Mouse (Mus musculus): ENCODE measurements around the gene Zbtb17. TPM values are rescaled to one million over a fixed set of nuclear protein-coding genes. Genes with fewer than 3 reads are reported as not detected.

Zbtb17 gene
- polyA plus RNA-seq, 1 experiment from 2014 or later, result 48.7 TPM

GRCm38 (mm10) chr4:141465512-141466288 lies 21.2 kb downstream of the Zbtb17 start:
- no peak overlapping the region for H3K4me3 ChIP-seq
- no peaks in the 10 kb centered on the region for H3K4me1 ChIP-seq
- H3K36me3 ChIP-seq, result peaks cover 93% of the 10 kb centered on the region
- H3K27me3 ChIP-seq, result no peaks in the 10 kb centered on the region
- no peak overlapping the region for H3K9ac ChIP-seq
- H3K4me2 ChIP-seq (replicated peaks), result no peak overlapping the region
- 95% methylated on average over 34 of the region's 34 CpGs for WGBS
- ATAC-seq (ENCODE audit: low FRiP score, low read depth), result no peak
- no peak overlapping the region for H3K27ac ChIP-seq
- no peaks in the 10 kb centered on the region for H3K9me3 ChIP-seq

- WGBS, result 88% methylated on average over 16 of the region's 16 CpGs
These were observed 21.9 kb downstream of the Zbtb17 start for GRCm38 (mm10) chr4:141466289-141466795.

DNA sequence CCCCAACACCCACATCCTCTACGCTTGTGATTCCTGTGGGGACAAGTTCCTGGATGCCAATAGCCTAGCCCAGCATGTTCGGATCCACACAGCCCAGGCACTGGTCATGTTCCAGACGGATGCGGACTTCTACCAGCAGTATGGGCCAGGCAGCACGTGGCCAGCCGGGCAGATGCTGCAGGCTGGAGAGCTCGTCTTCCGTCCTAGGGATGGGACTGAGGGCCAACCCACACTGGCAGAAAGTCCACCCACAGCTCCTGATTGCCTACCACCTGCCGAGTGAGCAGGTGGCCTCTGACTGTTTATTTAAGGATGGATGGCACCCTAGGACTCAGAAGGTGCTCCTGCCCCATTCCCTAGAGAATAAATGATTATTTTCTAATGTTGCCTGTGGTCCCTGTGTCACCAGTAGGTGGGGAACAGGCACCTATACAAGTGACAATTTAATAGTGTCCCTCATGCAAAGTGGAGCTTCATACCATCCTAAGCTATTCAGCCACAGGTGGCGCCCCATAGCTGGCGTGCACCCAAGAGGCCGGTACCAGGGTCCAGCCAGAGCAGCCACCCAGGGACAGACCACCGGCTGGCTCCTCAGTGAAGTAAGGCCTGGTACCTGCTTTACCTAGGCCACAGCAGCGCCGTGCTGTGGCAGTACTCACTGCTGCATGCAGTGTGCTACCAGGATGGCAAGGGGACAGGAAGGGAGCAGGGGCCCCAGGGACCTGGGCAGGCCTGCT lies 22.6 kb downstream of the Zbtb17 start:
- Histone ChIP-seq H3K4me2 (replicated peaks) (no peak overlapping the region), H3K4me1 (no peaks in the 10 kb centered on the region), H3K36me3 (peaks cover 98% of the 10 kb centered on the region), H3K4me3 (no peak overlapping the region), H3K9me3 (no peaks in the 10 kb centered on the region), H3K27me3 (no peaks in the 10 kb centered on the region), H3K9ac (0 out of 2 replicates have a peak overlapping the region, but pooled peaks have one; percentile 25), H3K27ac (no peak overlapping the region)
- no peak for ATAC-seq (ENCODE audit: low FRiP score, low read depth)
- 87% methylated on average over 15 of the region's 15 CpGs for WGBS

More at GRCm38 (mm10) chr4:141466289-141466795, 21.9 kb downstream of the Zbtb17 start:
- no peak for ATAC-seq (ENCODE audit: low FRiP score, low read depth)
- Histone ChIP-seq H3K9me3 (no peaks in the 10 kb centered on the region), H3K27ac (no peak overlapping the region), H3K27me3 (no peaks in the 10 kb centered on the region), H3K36me3 (peaks cover 96% of the 10 kb centered on the region), H3K4me1 (no peaks in the 10 kb centered on the region), H3K9ac (no peak overlapping the region), H3K4me2 (replicated peaks) (no peak overlapping the region), H3K4me3 (no peak overlapping the region)

DNA sequence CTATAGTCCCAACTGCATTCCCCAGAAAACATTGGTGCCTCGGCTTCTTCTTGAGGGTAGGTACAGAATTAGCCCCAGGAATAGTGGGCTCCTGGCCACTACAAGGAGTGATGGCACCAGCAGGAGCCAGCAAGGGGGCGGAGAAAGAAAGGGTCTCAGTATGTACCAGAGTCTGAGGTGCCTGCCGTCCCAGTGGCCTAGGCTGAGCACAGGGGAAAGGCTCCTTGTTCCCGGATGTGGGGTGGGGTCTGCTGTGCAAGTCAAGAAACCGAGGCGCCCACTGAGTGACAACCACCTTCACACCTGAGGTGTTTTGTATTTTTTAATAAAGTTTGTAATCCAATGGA lies 23.1 kb downstream of the Zbtb17 start:
- no peak overlapping the region for H3K27ac ChIP-seq
- no peak overlapping the region for H3K4me2 ChIP-seq (replicated peaks)
- no peaks in the 10 kb centered on the region for H3K27me3 ChIP-seq
- WGBS, result 85% methylated on average over 6 of the region's 6 CpGs
- no peaks in the 10 kb centered on the region for H3K4me1 ChIP-seq
- H3K9me3 ChIP-seq, result no peaks in the 10 kb centered on the region
- H3K9ac ChIP-seq, result 0 out of 2 replicates have a peak overlapping the region, but pooled peaks have one; percentile 25
- no peak for ATAC-seq (ENCODE audit: low FRiP score, low read depth)
- no peak overlapping the region for H3K4me3 ChIP-seq
- peaks cover 98% of the 10 kb centered on the region for H3K36me3 ChIP-seq

- no peaks in the 10 kb centered on the region for H3K4me1 ChIP-seq
- WGBS, result 64% methylated on average over 10 of the region's 10 CpGs
- H3K4me2 ChIP-seq (replicated peaks), result no peak overlapping the region
- H3K9ac ChIP-seq, result no peak overlapping the region
- H3K4me3 ChIP-seq, result no peak overlapping the region
- ATAC-seq (ENCODE audit: low FRiP score, low read depth), result no peak
- H3K27ac ChIP-seq, result no peak overlapping the region
- H3K36me3 ChIP-seq, result peaks cover 98% of the 10 kb centered on the region
- no peaks in the 10 kb centered on the region for H3K9me3 ChIP-seq
- no peaks in the 10 kb centered on the region for H3K27me3 ChIP-seq
These were observed 24.1 kb downstream of the Zbtb17 start for GRCm38 (mm10) chr4:141468576-141468975.

DNA sequence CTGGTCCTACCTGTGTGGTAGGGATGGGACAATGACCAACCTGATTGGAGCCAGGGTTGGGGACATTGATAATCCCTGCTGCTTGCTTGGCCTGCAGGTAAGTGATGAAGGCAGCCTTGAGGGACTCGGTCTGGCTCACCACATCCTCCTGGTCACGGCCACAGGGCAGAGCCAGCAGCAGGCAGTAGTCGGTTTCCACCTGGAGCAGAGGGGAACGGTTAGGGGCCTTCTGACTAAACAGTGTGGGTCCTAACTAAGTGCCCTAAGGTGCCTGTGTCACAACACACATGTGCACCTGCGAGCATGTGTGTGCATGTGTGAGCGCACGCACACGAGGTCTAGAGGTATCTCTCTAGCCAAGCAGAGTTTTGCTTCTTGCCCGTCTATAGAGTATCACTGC lies 24.9 kb downstream of the Zbtb17 start:
- Histone ChIP-seq H3K4me2 (replicated peaks) (no peak overlapping the region), H3K27ac (no peak overlapping the region; the same call in 1 of the 2 replicates), H3K9ac (no peak overlapping the region), H3K27me3 (no peaks in the 10 kb centered on the region), H3K36me3 (peaks cover 98% of the 10 kb centered on the region), H3K9me3 (no peaks in the 10 kb centered on the region), H3K4me1 (no peaks in the 10 kb centered on the region), H3K4me3 (no peak overlapping the region)
- WGBS, result 91% methylated on average over 9 of the region's 9 CpGs
- no peak for ATAC-seq (ENCODE audit: low FRiP score, low read depth)

- Histone ChIP-seq H3K9me3 (no peaks in the 10 kb centered on the region), H3K27ac (no peak overlapping the region), H3K9ac (no peak overlapping the region), H3K4me1 (no peaks in the 10 kb centered on the region), H3K4me2 (replicated peaks) (no peak overlapping the region), H3K36me3 (peaks cover 98% of the 10 kb centered on the region), H3K4me3 (no peak overlapping the region), H3K27me3 (no peaks in the 10 kb centered on the region)
- ATAC-seq (ENCODE audit: low FRiP score, low read depth), result no peak
- 97% methylated on average over 16 of the region's 16 CpGs for WGBS
These were observed 27.0 kb downstream of the Zbtb17 start for GRCm38 (mm10) chr4:141471491-141471890.

GRCm38 (mm10) chr4:141472641-141473321 lies 28.3 kb downstream of the Zbtb17 start:
- no peak overlapping the region for H3K27ac ChIP-seq
- peaks cover 98% of the 10 kb centered on the region for H3K36me3 ChIP-seq
- H3K27me3 ChIP-seq, result no peaks in the 10 kb centered on the region
- no peak overlapping the region for H3K4me2 ChIP-seq (replicated peaks)
- ATAC-seq (ENCODE audit: low FRiP score, low read depth), result no peak
- no peak overlapping the region for H3K4me3 ChIP-seq
- H3K4me1 ChIP-seq, result no peaks in the 10 kb centered on the region
- no peak overlapping the region for H3K9ac ChIP-seq
- WGBS, result 86% methylated on average over 32 of the region's 32 CpGs
- H3K9me3 ChIP-seq, result no peaks in the 10 kb centered on the region

- Histone ChIP-seq H3K9ac (no peak overlapping the region), H3K4me3 (no peak overlapping the region), H3K9me3 (no peaks in the 10 kb centered on the region), H3K4me1 (no peaks in the 10 kb centered on the region), H3K27ac (no peak overlapping the region), H3K4me2 (replicated peaks) (no peak overlapping the region), H3K36me3 (peaks cover 100% of the 10 kb centered on the region), H3K27me3 (no peaks in the 10 kb centered on the region)
- WGBS, result 87% methylated on average over 19 of the region's 19 CpGs
- ATAC-seq (ENCODE audit: low FRiP score, low read depth), result no peak
These were observed 30.0 kb downstream of the Zbtb17 start for GRCm38 (mm10) chr4:141474431-141474830.

DNA sequence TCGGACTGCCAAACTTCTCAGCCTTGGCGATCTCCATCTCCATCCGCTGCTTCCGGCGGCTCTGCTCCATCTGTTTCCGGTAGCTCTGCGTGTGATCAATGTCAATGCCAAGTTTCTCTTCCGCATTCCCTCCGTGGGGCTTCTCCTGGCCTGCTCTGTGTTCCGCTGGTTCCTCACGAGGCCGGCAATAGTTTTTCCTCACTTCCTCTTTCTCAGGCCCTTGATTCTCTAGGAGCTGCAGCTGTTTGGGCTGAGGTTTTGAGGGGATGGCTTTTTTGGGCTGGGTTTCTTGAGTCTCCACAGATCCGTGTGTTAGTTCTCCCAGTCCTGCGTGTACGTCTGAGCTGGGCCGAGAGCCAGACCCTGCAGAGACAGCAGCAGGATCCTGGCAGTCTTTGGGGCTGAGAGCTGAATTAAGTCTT lies 33.2 kb downstream of the Zbtb17 start:
- peak overlapping the region; percentile 28; the same call in 1 of the 2 replicates for H3K27ac ChIP-seq
- H3K9ac ChIP-seq, result no peak overlapping the region
- 90% methylated on average over 16 of the region's 16 CpGs for WGBS
- H3K4me3 ChIP-seq, result no peak overlapping the region
- H3K27me3 ChIP-seq, result no peaks in the 10 kb centered on the region
- H3K9me3 ChIP-seq, result no peaks in the 10 kb centered on the region
- no peak overlapping the region for H3K4me2 ChIP-seq (replicated peaks)
- no peaks in the 10 kb centered on the region for H3K4me1 ChIP-seq
- ATAC-seq (ENCODE audit: low FRiP score, low read depth), result peak; percentile 57; the same call in 1 of the 2 replicates
- peaks cover 98% of the 10 kb centered on the region for H3K36me3 ChIP-seq

GRCm38 (mm10) chr4:141478225-141478624 lies 33.8 kb downstream of the Zbtb17 start:
- Histone ChIP-seq H3K27me3 (no peaks in the 10 kb centered on the region), H3K4me2 (replicated peaks) (no peak overlapping the region), H3K9me3 (no peaks in the 10 kb centered on the region), H3K4me1 (no peaks in the 10 kb centered on the region), H3K9ac (no peak overlapping the region), H3K4me3 (no peak overlapping the region), H3K36me3 (peaks cover 98% of the 10 kb centered on the region), H3K27ac (peak overlapping the region; percentile 22; the same call in 1 of the 2 replicates)
- WGBS, result 93% methylated on average over 23 of the region's 23 CpGs
- ATAC-seq (ENCODE audit: low FRiP score, low read depth), result no peak

GRCm38 (mm10) chr4:141478794-141479193 lies 34.3 kb downstream of the Zbtb17 start:
- H3K9ac ChIP-seq, result no peak overlapping the region
- ATAC-seq (ENCODE audit: low FRiP score, low read depth), result no peak
- H3K36me3 ChIP-seq, result peaks cover 98% of the 10 kb centered on the region
- H3K4me2 ChIP-seq (replicated peaks), result no peak overlapping the region
- H3K27me3 ChIP-seq, result no peaks in the 10 kb centered on the region
- no peak overlapping the region for H3K4me3 ChIP-seq
- no peaks in the 10 kb centered on the region for H3K9me3 ChIP-seq
- WGBS, result 95% methylated on average over 32 of the region's 32 CpGs
- no peaks in the 10 kb centered on the region for H3K4me1 ChIP-seq
- H3K27ac ChIP-seq, result no peak overlapping the region; the same call in 1 of the 2 replicates
